Mouse (Mus musculus) common myeloid progenitor, adult 5-6 weeks (primary cell): Measurements from ENCODE around the gene Gm11563. TPM values are rescaled to one million over a fixed set of nuclear protein-coding genes. Genes with fewer than 3 reads are reported as not detected.

ENCODE experiments used
- ATAC-seq: replicated peaks from 2 replicates; pipeline ENCODE4 v1.8.0; 2016; ENCODE audit warnings: low read depth, mild to moderate bottlenecking, moderate TSS enrichment, inconsistent platforms; ENCODE audit not compliant: poor library complexity, severe bottlenecking
- total RNA-seq: library from RNA; stranded (forward); fragments of 200-1000, 187-1606 nt; gene quantifications from 2 replicates; pipeline ENCODE4 v1.2.3, GENCODE M21; 2017

Gene Gm11563
- total RNA-seq, 1 experiment from 2014 or later = not detected

DNA sequence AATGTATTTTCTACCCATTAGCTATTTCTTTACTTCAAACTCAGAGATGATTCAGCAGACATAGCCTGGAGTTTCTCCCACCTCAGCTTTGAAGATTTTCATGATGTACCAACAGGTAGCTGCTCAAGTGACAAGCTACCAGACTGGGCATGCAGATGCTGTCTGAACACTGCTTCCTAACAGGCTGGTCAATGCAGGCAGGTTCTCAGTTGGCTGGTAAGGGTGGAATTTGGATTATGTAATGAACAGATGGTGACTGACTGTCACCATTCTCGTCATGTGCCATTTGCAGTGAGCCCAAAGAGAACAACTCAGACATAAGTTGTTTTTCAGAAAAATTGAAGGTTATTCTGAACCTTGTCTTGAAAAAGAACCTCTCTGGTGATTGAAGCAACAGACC lies 49.6 kb downstream of the Gm11563 start:
- no peak for ATAC-seq

Other genes starting within 250 kb of the Gm11563 start
- not detected in 2 replicates for gene Krt12, start 236.7 kb downstream of the Gm11563 start, total RNA-seq
- gene Krt20, start 220.8 kb downstream of the Gm11563 start, total RNA-seq = not detected in 2 replicates
- gene Krt23, start 165.8 kb downstream of the Gm11563 start, total RNA-seq = not detected in 2 replicates
- not detected in 2 replicates for gene Krt39, start 137.6 kb downstream of the Gm11563 start, total RNA-seq
- gene Krt40, start 115.8 kb downstream of the Gm11563 start, total RNA-seq = not detected in 2 replicates
- gene Krtap3-3, start 108.1 kb downstream of the Gm11563 start, total RNA-seq = not detected in 2 replicates
- gene Krtap3-2, start 102.1 kb downstream of the Gm11563 start, total RNA-seq = not detected in 2 replicates
- gene Gm11939, start 99.5 kb downstream of the Gm11563 start, total RNA-seq = not detected in 2 replicates
- not detected in 2 replicates for gene Krtap3-1, start 92.3 kb downstream of the Gm11563 start, total RNA-seq
- gene Krtap1-5, start 77.9 kb downstream of the Gm11563 start, total RNA-seq = not detected in 2 replicates
- gene Krtap1-4, start 75.3 kb downstream of the Gm11563 start, total RNA-seq = not detected in 2 replicates
- not detected in 2 replicates for gene Krtap1-3, start 67.6 kb downstream of the Gm11563 start, total RNA-seq
- gene Krtap9-3, start 60.9 kb downstream of the Gm11563 start, total RNA-seq = not detected in 2 replicates
- not detected in 2 replicates for gene Gm11938, start 55.7 kb downstream of the Gm11563 start, total RNA-seq
- not detected in 2 replicates for gene Gm11937, start 48.8 kb downstream of the Gm11563 start, total RNA-seq
- not detected in 2 replicates for gene Krtap2-4, start 44.1 kb downstream of the Gm11563 start, total RNA-seq
- gene Gm11562, start 38.5 kb downstream of the Gm11563 start, total RNA-seq = not detected in 2 replicates
- gene Krtap4-1, start 30.7 kb downstream of the Gm11563 start, total RNA-seq = not detected in 2 replicates
- gene Krtap4-2, start 23.9 kb downstream of the Gm11563 start, total RNA-seq = not detected in 2 replicates
- gene Krtap4-7, start 14.9 kb downstream of the Gm11563 start, total RNA-seq = not detected in 2 replicates
- not detected in 2 replicates for gene Gm11555, start 8.7 kb downstream of the Gm11563 start, total RNA-seq
- not detected in 2 replicates for gene Krtap4-6, start 7.0 kb upstream of the Gm11563 start, total RNA-seq
- not detected in 2 replicates for gene Gm14190, start 31.8 kb upstream of the Gm11563 start, total RNA-seq
- gene Gm14180, start 75.3 kb upstream of the Gm11563 start, total RNA-seq = not detected in 2 replicates
- not detected in 2 replicates for gene Gm11595, start 114.0 kb upstream of the Gm11563 start, total RNA-seq
- not detected in 2 replicates for gene Krtap4-8, start 121.7 kb upstream of the Gm11563 start, total RNA-seq
- not detected in 2 replicates for gene Krtap4-9, start 126.2 kb upstream of the Gm11563 start, total RNA-seq
- not detected in 2 replicates for gene Gm11596, start 134.5 kb upstream of the Gm11563 start, total RNA-seq
- gene Gm11569, start 140.0 kb upstream of the Gm11563 start, total RNA-seq = not detected in 2 replicates
- gene Gm11554, start 145.5 kb upstream of the Gm11563 start, total RNA-seq = not detected in 2 replicates
- not detected in 2 replicates for gene Krtap4-13, start 150.9 kb upstream of the Gm11563 start, total RNA-seq
- not detected in 2 replicates for gene Gm11564, start 156.7 kb upstream of the Gm11563 start, total RNA-seq
- gene 2300003K06Rik, start 179.1 kb upstream of the Gm11563 start, total RNA-seq = not detected in 2 replicates
- gene Krtap4-16, start 192.6 kb upstream of the Gm11563 start, total RNA-seq = not detected in 2 replicates
- not detected in 2 replicates for gene Gm11568, start 199.0 kb upstream of the Gm11563 start, total RNA-seq
- not detected in 2 replicates for gene Gm11559, start 205.5 kb upstream of the Gm11563 start, total RNA-seq
- gene Krtap9-1, start 214.4 kb upstream of the Gm11563 start, total RNA-seq = not detected in 2 replicates
- gene Gm11567, start 220.2 kb upstream of the Gm11563 start, total RNA-seq = not detected in 2 replicates
- gene Krtap31-1, start 249.0 kb upstream of the Gm11563 start, total RNA-seq = not detected in 2 replicates